Mouse (Mus musculus): Measurements from ENCODE around the gene Kcnk10. TPM values are rescaled to one million over a fixed set of nuclear protein-coding genes. Genes with fewer than 3 reads are reported as not detected.
A peak's percentile ranks its signal among the peaks of the same experiment; 100 is the strongest.

Kcnk10 gene
- total and polyA plus RNA-seq, 2 experiments from 2014 or later: 37.4 to 56.6 TPM

GRCm38 (mm10) chr12:98574353-98575194 is 3.5 kb downstream of the Kcnk10 start:
- H3K27ac ChIP-seq (ENCODE audit: low read depth, low read length): peak overlapping the region; percentile 97
- H3K4me1 ChIP-seq (ENCODE audit: insufficient read depth, low read length): peaks cover 25% of the 10 kb centered on the region; the same call in 1 of the 2 replicates
- under 1% methylated on average over 72 of the region's 84 CpGs for WGBS
- peak overlapping the region; percentile 76 for H3K4me2 ChIP-seq (ENCODE audit: low read depth, low read length, poor library complexity, severe bottlenecking)
- no peaks in the 10 kb centered on the region for H3K27me3 ChIP-seq (ENCODE audit: insufficient read depth, low read length)
- H3K9ac ChIP-seq (replicated peaks; ENCODE audit: low read length, poor library complexity, severe bottlenecking): peak overlapping the region; percentile 89
- no peak for TF ChIP-seq CTCF (IDR thresholded peaks at IDR 0.05)
- H3K36me3 ChIP-seq (ENCODE audit: insufficient read depth, low read length): no peaks in the 10 kb centered on the region
- DNase-seq (ENCODE audit: low spot score): peak; percentile 90
- ATAC-seq (ENCODE audit: low FRiP score): peak; percentile 90
- peak overlapping the region; percentile 74 for H3K4me3 ChIP-seq (ENCODE audit: low read depth, low read length)
- H3K9me3 ChIP-seq (ENCODE audit: low read length): no peaks in the 10 kb centered on the region

GRCm38 (mm10) chr12:98573317-98574270 is 4.5 kb downstream of the Kcnk10 start:
- Histone ChIP-seq H3K27ac (ENCODE audit: low read depth, low read length) (peak overlapping the region; percentile 97), H3K4me1 (ENCODE audit: insufficient read depth, low read length) (peaks cover 27% of the 10 kb centered on the region; the same call in 1 of the 2 replicates), H3K9me3 (ENCODE audit: low read length) (no peaks in the 10 kb centered on the region), H3K4me3 (ENCODE audit: low read depth, low read length) (peak overlapping the region; percentile 74), H3K27me3 (ENCODE audit: insufficient read depth, low read length) (no peaks in the 10 kb centered on the region), H3K9ac (replicated peaks; ENCODE audit: low read length, poor library complexity, severe bottlenecking) (peak overlapping the region; percentile 89), H3K36me3 (ENCODE audit: insufficient read depth, low read length) (no peaks in the 10 kb centered on the region), H3K4me2 (ENCODE audit: low read depth, low read length, poor library complexity, severe bottlenecking) (peak overlapping the region; percentile 76)
- 6% methylated on average over 25 of the region's 25 CpGs for WGBS
- DNase-seq (ENCODE audit: low spot score): peak; percentile 74
- ATAC-seq (ENCODE audit: low FRiP score): peak; percentile 65
- TF ChIP-seq CTCF (IDR thresholded peaks at IDR 0.05): peak; percentile 27

GRCm38 (mm10) chr12:98571896-98572680 is 6.0 kb downstream of the Kcnk10 start:
- 22% methylated on average over 8 of the region's 8 CpGs for WGBS
- no peak for TF ChIP-seq CTCF (IDR thresholded peaks at IDR 0.05)
- ATAC-seq (ENCODE audit: low FRiP score): no peak
- no peaks in the 10 kb centered on the region for H3K36me3 ChIP-seq (ENCODE audit: insufficient read depth, low read length)
- DNase-seq (ENCODE audit: low spot score): peak; percentile 27
- no peaks in the 10 kb centered on the region for H3K9me3 ChIP-seq (ENCODE audit: low read length)
- peaks cover 23% of the 10 kb centered on the region; the same call in 1 of the 2 replicates for H3K4me1 ChIP-seq (ENCODE audit: insufficient read depth, low read length)
- H3K4me3 ChIP-seq (ENCODE audit: low read depth, low read length): peak overlapping the region; percentile 74
- peak overlapping the region; percentile 76 for H3K4me2 ChIP-seq (ENCODE audit: low read depth, low read length, poor library complexity, severe bottlenecking)
- H3K9ac ChIP-seq (replicated peaks; ENCODE audit: low read length, poor library complexity, severe bottlenecking): no peak overlapping the region; the same call in 1 of the 2 replicates
- peak overlapping the region; percentile 20; the same call in 1 of the 2 replicates for H3K27ac ChIP-seq (ENCODE audit: low read depth, low read length)
- no peaks in the 10 kb centered on the region for H3K27me3 ChIP-seq (ENCODE audit: insufficient read depth, low read length)

DNA sequence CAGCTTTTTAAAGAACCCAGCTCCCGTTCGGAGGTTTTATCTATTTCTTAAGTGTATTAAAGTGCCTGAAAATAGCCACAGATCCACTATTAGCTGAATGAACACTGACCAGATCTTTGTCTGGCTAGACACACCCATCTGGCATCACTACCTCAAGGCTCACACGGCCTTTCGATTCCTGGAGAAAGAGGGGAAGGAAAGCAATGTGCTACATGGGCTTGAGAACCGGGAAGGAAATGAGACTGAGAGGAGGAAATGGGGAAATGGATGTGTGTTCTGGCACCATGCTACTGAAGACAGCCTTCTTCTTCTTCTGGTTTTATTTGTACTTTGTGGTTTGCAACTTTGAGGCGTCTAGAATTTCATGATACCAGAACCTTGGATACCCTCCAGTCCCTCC is 8.7 kb downstream of the Kcnk10 start:
- H3K36me3 ChIP-seq (ENCODE audit: insufficient read depth, low read length): no peaks in the 10 kb centered on the region
- no peaks in the 10 kb centered on the region for H3K9me3 ChIP-seq (ENCODE audit: low read length)
- 77% methylated on average over 6 of the region's 6 CpGs for WGBS
- H3K9ac ChIP-seq (replicated peaks; ENCODE audit: low read length, poor library complexity, severe bottlenecking): no peak overlapping the region
- no peak overlapping the region for H3K4me3 ChIP-seq (ENCODE audit: low read depth, low read length)
- H3K27ac ChIP-seq (ENCODE audit: low read depth, low read length): no peak overlapping the region
- TF ChIP-seq CTCF (IDR thresholded peaks at IDR 0.05): no peak
- H3K27me3 ChIP-seq (ENCODE audit: insufficient read depth, low read length): no peaks in the 10 kb centered on the region
- H3K4me1 ChIP-seq (ENCODE audit: insufficient read depth, low read length): peaks cover 20% of the 10 kb centered on the region; the same call in 1 of the 2 replicates
- DNase-seq (ENCODE audit: low spot score): no peak
- no peak for ATAC-seq (ENCODE audit: low FRiP score)
- no peak overlapping the region for H3K4me2 ChIP-seq (ENCODE audit: low read depth, low read length, poor library complexity, severe bottlenecking)

- no peak overlapping the region for H3K9ac ChIP-seq (replicated peaks; ENCODE audit: low read length, poor library complexity, severe bottlenecking)
- no peaks in the 10 kb centered on the region for H3K36me3 ChIP-seq (ENCODE audit: insufficient read depth, low read length)
- no peak for TF ChIP-seq CTCF (IDR thresholded peaks at IDR 0.05)
- no peak overlapping the region for H3K4me3 ChIP-seq (ENCODE audit: low read depth, low read length)
- DNase-seq (ENCODE audit: low spot score): no peak
- H3K27me3 ChIP-seq (ENCODE audit: insufficient read depth, low read length): no peaks in the 10 kb centered on the region
- no peak for ATAC-seq (ENCODE audit: low FRiP score)
- H3K27ac ChIP-seq (ENCODE audit: low read depth, low read length): no peak overlapping the region
- H3K9me3 ChIP-seq (ENCODE audit: low read length): no peaks in the 10 kb centered on the region
- peaks cover 20% of the 10 kb centered on the region; the same call in 1 of the 2 replicates for H3K4me1 ChIP-seq (ENCODE audit: insufficient read depth, low read length)
- WGBS: 70% methylated on average over 6 of the region's 6 CpGs
- H3K4me2 ChIP-seq (ENCODE audit: low read depth, low read length, poor library complexity, severe bottlenecking): no peak overlapping the region
Measured at GRCm38 (mm10) chr12:98567877-98568276, 10.2 kb downstream of the Kcnk10 start.
